Mouse (Mus musculus): ENCODE measurements around the gene Abcb5.

DNA sequence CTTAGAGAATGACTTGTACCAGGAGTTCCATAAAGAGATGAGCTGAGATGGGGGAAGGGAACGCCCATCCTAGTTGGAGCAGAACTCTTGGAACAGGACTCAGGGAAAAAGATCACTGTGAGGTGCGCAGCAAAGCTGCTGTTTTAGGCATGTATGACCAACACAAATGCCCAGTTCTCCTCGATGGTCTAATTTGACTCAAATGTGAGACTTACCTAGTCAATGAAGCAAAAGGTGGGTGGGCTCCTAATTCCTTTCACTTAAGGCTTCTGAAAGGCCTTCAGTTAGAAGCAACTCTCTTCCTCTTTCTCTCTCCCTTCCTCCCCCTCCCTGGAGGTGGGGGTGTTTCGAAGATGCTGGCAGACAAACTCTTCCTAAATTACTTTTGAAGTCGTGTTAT, 126.8 kb downstream of the Abcb5 start:
- TF ChIP-seq EP300 (optimal IDR thresholded peaks at IDR 0.05) (no peak), CTCF (IDR thresholded peaks at IDR 0.05; ENCODE audit: low read depth) (no peak)

Data from stomach, postnatal 0 days (tissue).